Mouse (Mus musculus) urinary bladder, postnatal 14 days (tissue): Measurements from ENCODE around the gene Eif2s3x.
"Not testable (repeated sequence)": the region's sequence is repeated elsewhere in the genome, so short reads cannot be mapped to it uniquely, and the experiment has no call there.

Experiments
- DNase-seq: peaks from one replicate; pipeline ENCODE4 v3.0.0; 2021; ENCODE audit warnings: low spot score

Eif2s3x gene

DNA sequence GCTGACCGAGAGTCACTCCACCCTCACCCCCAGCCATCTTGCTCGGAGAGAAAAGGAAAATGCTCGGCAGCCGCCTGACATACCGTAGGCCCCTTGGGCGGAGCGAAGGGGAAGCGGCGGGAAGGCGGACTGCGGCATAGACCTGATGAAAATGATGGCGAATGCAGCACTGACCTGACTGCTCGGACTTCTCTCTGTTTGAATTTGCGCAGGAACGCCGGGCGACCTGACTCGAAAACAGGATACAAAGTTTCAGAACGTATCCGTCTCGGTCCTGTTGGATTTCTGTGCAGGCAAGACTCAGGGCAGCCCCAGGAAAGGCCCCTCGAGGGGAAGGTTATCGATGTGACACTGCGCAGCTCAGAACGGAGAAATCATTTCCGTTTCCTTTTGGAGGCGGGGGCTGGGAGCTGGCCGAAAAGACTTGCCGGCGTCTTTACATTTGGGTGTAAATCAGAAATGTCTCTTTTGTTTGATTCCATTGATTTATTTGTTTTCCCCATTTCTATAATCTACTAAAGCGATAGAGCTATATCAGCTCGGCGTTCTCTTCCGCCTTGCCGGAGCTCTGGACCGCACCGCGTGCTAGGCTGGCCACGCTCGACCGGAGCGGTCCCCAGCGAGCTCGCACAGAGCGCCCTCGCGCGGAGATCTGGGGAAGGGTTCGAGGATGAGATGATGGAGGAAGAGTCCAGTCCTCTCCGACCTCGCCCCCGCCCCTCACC, at the start of gene Eif2s3x:
Eif2s3x (minus strand) TSS at position 266 of the 725 bp plus-strand sequence.
- DNase-seq, result peak; percentile 80

DNA sequence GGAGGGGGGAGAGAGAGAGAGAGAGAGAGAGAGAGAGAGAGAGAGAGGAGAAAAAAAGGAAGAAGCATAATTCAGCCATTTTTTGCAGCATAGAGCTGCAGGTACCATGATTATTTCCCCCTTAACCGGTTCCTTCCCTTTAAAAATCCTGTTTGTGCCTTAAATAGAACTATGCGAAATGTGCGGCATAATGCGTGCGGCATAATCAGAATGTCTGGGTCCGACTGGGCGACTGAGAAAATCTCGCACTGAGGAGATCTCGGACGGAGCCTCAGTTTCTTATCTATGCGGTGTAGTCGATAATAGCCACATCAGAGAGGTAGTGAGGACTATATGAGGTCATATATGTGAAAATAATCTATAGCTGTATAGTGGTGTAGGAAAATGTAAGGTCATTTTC, 22.9 kb upstream of the Eif2s3x start:
- DNase-seq, result no peak

DNA sequence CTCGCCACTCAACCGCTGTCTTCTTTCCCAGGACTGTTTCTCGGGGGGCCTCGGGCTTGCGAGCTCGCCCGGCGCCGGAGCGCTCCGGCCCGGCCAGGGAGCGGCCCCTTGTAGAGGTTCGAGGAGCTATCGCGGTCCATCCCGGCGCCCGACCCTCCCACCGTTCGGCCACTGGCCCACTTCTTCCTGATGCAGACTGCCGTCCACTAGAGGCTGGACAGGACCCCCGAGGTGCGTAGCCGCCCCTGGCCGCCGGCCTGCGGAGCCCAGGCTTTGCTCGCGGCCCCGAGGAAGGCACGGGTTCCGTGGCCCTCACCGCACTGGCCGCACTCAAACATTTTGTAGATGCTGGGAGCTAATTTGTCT, 22.5 kb upstream of the Eif2s3x start:
- peak; percentile 3 for DNase-seq

DNA sequence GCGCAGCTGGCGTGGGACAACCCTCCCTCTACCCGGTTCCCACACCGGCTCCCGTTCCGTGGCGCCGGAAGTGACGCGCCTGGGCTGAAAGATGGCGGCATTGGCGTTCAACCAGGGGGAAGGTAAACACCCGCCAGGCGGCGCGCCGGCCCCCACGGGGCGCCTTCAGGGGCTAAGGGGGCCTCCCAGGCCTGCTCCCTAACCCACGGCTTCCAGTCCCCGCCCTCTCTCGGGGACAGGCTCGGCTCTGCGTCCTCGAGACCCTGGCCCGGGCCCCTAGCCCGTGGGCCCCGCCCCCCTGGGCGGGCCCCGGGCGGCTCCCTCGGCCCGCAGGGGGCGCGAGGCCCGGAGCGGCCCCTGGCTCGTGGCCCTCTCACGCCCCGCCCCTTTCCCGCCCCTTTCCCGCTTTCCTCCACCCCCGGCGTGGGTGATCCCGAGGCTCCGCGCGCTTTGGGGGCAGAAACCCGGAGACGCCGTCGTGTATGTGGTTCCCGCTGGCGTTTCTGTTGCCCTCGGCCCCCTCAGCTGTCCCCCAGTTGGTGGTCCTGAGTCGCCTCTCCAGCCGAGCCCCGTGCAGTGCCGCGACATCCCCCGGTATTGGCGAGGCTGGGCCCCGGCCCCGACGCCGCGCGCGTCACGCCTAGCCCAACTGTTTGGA, 22.0 kb upstream of the Eif2s3x start, which contains the start of gene Klhl15:
Klhl15 (plus strand) TSS at position 68 of the 658 bp plus-strand sequence.
- DNase-seq, result peak; percentile 79

DNA sequence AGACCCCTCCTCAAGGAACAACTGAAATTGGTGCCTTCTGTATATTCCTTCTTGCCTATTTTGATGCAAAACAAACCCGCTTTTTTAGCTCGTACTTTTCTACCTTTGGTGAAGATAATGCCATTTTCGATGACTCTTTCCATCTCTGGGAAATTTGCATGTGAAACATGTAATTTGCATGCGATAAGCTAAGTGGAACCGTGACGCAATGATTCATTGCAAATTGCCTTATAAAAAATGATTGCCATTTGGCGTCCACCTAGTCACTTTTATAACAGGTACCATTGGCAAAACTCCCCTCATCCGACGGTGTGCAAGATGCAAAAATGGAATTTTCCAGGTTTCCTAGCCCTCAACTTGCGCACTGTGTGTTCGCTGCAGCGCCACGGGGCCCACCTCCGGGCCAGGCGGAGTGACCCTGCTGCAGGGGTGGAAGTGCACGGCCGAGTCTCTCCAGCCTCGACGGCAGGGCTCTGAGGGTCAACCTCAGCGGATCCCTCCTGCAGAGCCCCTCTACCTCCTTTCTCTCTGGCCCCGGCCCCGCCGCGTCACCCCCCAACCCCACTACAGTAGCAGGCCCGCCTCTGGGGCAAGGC, 21.4 kb upstream of the Eif2s3x start:
- DNase-seq, result no peak

DNA sequence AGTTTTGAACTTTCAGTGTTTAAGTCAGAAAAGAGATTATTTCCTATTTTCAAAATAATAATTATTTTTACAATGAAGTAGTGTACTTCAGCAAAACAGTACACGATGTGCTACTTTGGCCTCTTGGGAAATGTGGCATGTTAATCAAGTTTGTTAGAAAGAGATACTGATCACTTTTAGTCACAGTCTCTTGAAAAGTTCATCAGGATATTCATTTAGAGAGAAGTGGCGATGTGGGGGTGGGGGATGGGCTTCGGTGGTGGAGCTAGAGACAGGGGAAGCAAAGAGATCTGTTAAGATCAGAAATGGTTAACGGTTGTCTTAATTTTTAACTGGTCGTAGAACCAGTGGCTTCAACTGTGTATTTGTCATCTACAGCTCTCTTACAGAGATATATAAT, 20.8 kb upstream of the Eif2s3x start:
- no peak for DNase-seq

DNA sequence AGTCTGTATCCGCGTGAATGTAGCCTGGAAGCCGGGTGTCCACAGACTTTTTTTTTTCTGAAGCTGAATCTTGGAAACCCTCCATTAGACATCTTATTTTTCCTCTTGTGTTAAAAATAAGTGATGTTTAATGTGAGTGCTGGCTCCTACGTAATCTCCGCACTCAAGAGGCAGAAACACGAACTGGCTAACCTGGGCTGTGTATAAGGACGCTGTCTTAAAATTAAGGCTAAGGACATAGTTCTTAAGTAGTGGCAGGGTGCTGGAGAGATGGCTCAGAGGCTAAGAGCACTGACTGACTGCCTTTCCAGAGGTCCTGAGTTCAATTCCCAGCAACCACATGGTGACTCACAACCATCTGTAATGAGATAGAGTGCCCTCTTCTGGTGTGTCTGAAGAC, 722 bp upstream of the Eif2s3x start:
- DNase-seq, result no peak

DNA sequence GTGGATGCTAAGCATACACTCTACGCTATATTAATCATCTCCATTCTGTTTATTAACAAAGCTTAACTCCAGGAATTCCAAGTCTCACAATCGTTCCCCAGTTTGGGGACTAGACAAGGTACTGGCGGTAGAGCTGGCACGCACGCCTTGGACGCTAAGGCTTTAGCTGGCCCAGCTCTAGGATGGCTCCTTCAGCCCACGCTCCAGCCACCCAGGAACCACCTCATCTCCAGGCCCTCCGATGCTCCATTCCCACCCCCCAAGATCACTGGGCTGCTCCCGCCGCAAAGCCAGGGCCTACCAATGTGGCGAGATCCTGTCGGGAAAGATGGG, 432 bp downstream of the Eif2s3x start:
- no peak for DNase-seq

DNA sequence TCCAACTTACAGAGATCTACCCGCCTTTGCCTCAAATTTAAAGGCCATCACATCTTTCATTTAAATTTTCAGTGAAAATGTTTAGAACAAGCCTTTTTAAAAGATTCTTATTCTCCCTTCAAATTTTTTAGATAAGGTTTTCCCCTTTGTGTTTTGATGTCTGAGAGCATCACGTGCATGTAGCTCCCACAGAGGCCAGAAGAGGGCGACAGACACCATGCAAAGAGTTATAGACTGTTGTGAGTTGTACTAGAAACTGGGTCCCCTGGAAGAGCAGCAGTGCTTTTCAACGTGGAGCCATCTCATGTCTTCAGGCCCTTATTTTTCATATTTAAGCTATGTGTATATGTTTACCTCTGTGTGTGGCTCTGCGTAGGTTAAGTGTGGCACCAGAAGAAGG, 14.9 kb downstream of the Eif2s3x start:
- DNase-seq, result no peak

DNA sequence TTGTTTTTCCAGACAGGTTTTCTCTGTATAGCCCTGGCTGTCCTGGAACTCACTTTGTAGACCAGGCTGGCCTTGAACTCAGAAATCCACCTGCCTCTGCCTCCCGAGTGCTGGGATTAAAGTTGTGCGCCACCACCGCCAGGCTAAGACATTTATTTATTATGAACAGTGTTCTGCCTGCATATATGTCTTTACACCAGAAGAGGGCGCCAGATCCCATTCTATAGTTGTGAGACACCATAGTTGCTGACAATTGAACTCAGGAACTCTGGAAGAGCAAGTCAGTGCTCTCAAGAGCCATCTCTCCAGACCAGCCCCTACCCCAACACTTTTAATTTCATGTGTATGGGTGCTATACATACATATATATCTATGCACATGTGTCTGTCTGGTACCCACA, 18.8 kb downstream of the Eif2s3x start:
- not testable (repeated sequence) for DNase-seq

DNA sequence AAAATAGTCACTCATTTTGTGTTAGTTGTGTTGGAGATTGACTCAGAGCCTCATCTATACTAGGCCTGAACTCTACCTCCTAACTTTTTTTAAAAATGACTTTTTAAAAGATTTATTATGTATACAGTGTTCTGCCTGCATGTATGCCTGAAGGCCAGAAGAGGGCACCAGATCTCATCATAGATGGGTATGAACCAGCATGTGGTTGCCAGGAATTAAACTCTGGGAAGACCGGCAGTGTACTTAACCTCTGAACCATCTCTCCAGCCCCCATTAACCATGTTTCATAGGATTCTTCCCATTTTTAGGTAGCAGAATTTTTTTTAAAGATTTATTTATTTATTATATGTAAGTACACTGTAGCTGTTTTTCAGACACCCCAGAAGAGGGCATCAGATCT, 27.5 kb downstream of the Eif2s3x start:
- DNase-seq, result no peak

DNA sequence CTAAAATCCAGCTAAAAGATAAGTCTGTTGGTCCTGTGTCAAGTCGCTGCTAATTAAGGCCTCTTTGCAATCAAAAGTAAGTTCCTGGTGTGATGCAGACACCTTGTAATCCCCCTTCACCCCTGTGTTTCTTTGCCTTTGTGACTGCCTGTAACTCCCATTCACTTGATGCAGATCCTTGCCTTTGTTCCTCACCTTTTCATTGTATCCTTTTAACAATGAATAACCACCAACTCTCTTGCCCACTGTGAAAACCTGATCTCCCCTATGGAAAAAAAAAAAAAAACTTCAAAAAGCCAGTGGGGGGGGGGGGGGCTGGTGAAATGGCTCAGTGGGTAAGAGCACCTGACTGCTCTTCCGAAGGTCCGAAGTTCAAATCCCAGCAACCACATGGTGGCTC, 28.8 kb downstream of the Eif2s3x start:
- no peak for DNase-seq

DNA sequence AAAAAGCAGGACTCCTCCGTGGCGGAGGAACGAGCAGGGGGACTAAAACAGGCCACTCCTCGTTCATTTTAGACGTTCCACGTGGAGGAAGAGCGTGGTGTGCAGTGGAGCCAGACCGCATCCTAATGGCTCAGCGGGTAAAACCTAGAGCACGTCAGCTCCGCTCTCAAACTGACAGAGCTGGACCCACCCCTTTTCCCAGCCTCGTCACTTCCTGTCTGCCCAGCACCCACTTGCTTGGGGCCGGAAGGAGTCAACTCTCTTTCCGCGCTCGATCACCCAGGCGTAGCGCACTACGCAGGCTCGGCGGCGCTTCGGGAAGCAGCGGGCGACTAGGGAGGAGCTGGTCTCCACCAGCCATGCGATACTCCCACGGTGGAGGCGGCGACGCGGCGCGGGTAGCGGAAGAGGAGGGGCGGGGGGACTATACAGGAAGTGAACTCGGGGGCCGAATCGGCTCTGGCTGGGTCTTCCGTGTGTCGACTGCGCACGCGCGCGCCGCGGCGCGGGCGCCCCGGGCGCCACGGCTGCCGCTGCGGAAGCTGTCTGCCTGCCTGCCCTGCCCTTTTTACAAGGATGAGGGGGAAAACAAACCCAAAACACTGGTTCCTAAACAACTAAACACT, 34.8 kb downstream of the Eif2s3x start:
- DNase-seq, result peak; percentile 84

DNA sequence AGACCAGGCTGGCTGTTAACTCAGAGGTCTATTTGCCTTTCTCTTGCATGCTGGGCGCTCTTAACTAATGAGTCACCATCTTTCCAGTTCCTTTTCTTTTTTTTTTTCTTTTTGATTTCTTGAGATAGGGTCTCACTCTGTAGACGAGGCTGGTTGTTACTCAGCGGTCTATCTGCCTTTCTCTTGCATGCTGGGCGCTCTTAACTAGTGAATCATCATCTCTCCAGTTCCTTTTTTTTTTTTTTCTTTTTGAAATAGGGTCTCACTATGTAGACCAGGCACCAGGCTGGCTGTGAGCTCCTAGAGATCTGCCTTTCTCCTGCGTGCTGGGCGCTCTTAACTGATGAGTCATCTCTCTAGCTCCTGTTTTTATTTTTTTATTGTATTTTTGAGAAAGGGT, 43.3 kb downstream of the Eif2s3x start:
- no peak for DNase-seq

DNA sequence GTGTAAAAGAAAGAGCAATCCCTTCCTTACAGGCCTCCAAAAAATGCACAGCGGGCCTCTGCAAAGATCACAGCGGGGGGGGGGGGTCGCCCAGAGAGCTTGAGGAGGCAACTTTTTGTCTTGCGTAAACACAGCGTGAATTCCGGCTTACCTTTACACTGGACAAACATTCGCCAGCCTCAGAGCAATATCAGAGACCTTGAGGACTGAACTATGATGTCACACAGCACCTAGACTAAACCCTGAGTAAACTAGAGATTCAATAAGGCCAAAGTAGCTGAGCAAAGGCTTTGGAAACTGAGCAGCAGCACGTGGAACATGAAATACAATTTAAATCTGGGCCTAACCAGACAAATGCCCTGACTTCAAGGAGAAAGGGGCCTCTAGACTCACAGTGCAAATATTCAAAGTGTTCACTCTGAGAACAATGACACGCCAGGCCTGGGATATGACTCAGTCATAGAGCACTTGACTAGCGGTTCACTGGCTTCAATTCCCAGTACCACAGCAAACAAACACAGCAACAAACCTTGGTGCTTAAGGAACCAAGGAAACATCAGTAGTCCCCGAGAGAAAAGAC, 60.3 kb downstream of the Eif2s3x start:
- DNase-seq, result no peak

DNA sequence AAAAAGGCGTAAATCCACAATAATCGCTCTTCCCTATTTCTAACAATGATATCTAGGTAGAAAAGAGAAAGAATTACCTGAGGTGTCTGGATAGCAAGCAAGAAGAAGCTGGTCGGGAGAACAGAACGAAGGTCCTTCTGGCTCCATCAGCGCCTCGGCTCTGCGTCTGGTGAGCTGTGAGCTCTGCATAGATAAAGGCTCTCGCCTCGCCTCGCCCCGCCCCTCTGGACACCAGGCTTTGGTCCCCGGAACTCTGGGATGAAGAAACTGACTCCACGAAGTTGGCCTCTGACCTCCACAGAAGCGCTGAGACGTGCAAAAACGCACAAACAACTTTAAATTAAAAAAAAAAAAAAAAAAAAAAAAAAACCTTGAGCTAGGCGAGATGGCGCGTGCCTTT, 62.2 kb downstream of the Eif2s3x start:
- no peak for DNase-seq

DNA sequence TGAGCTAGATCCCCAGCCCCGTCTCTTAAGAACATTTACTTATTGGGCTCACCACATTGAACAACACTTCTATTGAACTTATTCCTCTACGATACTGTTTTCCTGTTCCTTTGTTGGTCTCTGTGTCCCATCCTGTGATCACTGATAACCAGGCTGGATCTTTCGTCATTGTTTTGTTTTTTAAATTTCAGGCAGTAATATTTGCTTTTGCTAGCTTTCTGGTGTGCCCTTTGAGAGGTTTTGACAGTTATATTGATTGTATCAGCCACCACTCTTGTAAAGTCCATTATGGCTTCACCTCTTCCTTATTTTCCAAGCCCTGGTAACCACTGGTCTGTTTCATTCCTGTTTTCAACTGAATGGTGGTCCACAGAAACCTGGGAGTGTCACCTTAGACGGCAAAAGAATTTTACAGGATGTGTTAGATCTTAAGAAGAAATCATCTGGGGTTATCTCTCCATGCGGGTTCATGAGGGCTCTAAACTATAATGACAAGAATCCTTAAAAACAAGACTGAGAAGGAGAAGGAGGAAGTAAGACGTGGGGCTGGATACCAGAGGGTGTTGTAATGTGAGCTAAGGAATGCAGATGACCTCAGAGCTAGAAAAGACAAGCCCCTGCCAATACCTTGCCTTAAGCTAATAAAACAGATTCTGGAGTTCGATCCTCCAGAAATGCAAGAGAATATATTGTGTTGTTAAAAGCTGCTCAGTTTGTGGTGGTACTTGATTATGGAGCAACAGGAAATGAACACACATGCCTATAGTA, 70.5 kb downstream of the Eif2s3x start:
- DNase-seq, result no peak

DNA sequence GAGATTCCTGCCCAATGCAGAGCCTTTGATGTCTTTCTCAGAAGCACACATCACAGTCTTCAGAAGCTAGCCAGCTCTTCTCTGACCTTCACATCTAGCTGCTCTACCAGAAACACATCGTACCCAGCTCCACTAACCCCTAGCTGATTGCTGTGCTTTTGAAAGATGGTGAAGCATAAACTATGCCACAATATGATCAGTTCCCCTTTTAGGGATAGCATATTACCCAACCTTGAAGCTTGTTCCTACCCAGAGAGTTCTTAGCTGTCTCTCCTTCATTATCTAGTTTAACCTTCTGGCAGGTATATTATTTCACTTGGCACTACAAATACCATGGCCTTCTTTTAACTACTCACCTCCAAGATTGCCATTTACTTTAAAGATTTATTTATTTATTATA, 72.6 kb downstream of the Eif2s3x start:
- no peak for DNase-seq
